Mouse (Mus musculus): ENCODE data around the gene Traf3ip2.

GRCm38 (mm10) chr10:39671451-39671850, 58.7 kb downstream of the Traf3ip2 start:
- TF ChIP-seq CTCF (IDR thresholded peaks at IDR 0.05; ENCODE audit: control insufficient read depth, insufficient read depth, insufficient replicate concordance, low read depth, low read length) (no peak), POLR2A (IDR thresholded peaks at IDR 0.05; ENCODE audit: control insufficient read depth, low read depth, low read length) (no peak)
